Mouse (Mus musculus) adrenal gland, adult 2 months (tissue): Measurements from ENCODE around the gene Hip1. TPM values are rescaled to one million over a fixed set of nuclear protein-coding genes. Genes with fewer than 3 reads are reported as not detected.
"Not testable (repeated sequence)": the region's sequence is repeated elsewhere in the genome, so short reads cannot be mapped to it uniquely, and the experiment has no call there.

ENCODE experiments used
- DNase-seq: peaks from one replicate; pipeline ENCODE4 v3.0.0; 2021
- polyA plus RNA-seq: library from polyadenylated mRNA; depleted of rRNA; stranded (reverse); fragments of >200 nt; gene quantifications from 2 replicates; pipeline ENCODE4 v1.2.3, GENCODE M21; 2012
- total RNA-seq, 2 experiments: library from RNA; stranded (reverse); gene quantifications; 2 replicates each; pipeline ENCODE4 v1.2.3; 2021

Hip1 gene
- total and polyA plus RNA-seq, 3 experiments = 17.2 to 26.7 (median 20.5) TPM

- DNase-seq = no peak
Observed at GRCm38 (mm10) chr5:135492126-135492525, 52.8 kb downstream of the Hip1 start.

DNA sequence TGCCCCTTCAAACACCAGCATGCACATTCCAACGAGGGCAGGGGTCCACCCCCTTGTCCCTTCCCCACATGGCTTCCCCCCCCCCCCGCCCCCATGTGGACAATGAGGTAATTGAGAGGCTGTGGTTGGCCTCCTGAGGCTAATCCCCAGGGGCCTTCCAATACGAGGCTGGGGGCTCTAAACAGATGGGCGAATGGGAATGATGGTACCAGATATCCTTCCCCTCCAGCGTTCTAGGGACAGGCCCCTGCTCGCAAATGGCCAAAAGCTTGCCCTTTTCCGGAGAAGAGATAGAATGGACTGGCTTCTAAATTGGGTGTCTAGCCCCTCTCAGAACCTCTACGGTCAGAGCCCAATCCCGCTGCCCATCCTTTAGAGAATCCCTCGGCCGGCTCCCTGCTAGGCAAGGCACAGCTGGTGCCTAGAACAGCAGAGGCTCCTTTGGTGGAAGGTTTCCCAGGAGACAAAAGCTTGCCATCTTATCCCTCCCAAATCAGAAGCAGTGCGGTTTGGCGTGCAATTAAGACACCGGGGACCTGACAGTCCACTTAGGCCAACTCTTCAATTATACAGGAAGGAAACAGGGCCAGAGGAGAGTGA is 55.1 kb downstream of the Hip1 start:
- no peak for DNase-seq

DNA sequence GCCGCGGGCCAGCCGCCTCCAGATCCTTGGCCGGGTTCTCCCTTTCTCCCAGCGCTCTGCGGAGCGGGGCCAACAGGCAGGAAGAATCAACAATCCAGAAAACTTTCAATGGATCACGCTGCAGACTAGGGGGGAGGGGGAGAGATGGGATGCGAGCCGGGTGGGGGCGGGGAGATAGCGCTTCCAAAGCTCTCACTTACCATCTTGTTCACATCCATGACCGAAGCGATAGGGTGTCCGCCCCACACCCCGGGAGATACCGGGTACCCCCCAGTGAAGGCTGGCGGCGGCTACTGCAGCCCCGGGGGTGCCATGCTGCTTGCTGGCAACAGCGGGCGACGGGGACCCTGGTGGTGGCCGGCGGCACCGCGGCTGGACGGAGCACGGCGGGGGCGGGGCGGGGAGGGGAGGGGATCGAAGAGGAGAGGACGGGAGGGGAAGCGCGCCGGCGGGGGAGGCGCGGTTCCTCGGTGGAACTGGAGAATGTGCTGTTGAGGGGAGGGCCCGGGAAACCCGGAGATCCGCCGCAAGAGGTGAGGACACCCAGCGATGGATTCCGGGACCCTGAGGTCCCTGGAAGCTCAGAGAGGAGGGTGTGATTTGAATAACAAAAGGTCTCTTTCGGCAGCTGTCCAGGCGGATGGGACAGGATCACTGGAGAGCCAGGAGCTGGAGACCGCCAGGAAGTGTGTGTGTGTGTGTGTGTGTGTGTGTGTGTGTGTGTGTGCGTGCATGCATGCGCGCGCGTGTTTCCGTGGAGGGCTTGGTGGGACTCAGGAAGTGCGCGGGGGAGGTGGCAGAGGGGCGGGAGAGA is 55.8 kb downstream of the Hip1 start:
- peak; percentile 80 for DNase-seq

DNA sequence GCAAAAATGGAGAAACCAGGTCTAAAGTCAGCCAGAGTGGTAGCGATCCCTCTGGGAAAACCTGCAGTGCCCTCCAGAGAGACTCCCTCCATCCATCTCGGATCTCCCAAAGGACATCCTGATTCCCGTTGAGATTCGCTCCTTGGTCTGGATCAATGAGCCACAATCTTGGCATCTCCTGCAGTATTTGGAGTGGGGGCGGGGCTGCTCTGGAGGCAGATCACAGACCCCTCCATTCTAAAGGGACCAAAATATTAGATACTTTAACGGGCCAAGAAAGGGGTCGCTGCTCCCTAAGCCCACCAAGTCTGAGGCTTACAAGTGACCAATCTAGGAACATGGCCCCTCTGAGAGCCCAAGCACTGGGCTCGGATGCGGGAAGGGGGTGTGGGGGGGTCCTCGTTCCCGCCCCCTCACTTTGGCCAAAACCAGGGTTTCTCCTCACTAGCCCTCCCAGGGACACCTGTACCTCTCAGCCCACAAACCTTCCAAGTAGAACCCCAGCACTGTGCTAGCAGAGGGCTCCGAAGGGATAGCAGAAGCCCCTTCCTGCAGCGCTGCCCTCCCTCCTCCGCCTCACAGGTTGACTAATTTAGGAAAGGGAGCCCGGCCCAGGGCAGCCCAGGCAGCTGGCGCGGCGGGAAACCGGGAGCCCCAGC is 56.6 kb downstream of the Hip1 start:
- no peak for DNase-seq

DNA sequence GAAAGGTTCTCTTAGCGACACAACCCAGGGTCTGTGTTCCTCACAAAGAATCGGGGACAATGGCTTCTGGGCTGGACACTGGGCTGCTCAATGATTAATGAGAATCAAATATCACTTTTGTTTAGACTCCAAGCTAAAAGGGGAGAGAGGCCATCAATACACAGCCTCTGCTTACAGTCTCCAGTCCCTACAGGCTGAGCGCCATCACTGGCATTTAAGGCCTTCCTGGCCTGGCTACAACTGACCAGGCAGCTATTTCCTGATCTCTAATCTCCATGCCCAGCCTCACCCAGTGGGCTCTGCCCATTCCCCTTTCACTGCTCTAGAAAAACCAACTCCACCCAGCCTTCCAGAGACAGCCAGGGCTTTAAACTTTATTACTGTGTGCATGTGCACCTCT is 59.6 kb downstream of the Hip1 start:
- DNase-seq = no peak

DNA sequence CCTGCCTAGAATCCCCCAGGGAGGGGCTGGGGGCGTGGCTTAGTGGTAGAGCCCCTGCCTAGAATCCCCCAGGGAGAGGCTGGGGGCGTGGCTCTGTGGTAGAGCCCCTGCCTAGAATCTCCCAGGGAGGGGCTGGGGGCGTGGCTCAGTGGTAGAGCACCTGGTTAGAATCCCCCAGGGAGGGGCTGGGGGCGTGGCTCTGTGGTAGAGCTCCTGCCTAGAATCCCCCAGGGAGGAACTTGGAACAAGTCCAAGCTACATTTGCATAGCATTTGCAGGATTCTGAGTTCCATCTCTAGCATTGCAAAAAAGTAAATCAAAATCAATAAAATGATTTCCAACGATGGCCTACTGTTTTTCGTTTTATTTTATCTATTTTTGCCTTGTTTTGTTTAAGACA is 61.1 kb downstream of the Hip1 start:
- DNase-seq = not testable (repeated sequence)

GRCm38 (mm10) chr5:135478877-135479600 is 65.9 kb downstream of the Hip1 start:
- no peak for DNase-seq

- DNase-seq = no peak
Observed at GRCm38 (mm10) chr5:135476199-135476598, 68.7 kb downstream of the Hip1 start.

- DNase-seq = peak; percentile 21
Observed at GRCm38 (mm10) chr5:135472405-135472804, 72.5 kb downstream of the Hip1 start.

DNA sequence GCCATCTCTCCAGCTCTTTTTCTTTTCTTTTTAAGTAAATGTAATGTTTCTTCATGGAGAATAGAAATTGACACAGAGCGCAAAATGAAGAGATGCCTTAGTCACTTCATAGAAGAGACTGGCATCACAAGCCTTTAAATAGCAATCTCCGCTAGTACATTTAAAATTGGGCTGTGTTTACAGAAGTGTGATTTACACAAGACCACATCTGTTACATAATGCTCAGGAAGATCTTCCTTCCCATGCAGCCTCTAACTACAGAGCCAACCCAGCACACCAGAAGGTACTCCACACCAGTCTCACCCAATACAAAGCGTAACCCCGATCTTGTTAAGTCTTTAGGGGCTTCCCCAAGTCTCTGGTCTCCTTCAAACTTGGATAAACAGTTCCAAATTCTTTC is 73.2 kb downstream of the Hip1 start:
- no peak for DNase-seq

- DNase-seq = no peak
Observed at GRCm38 (mm10) chr5:135468280-135468679, 76.6 kb downstream of the Hip1 start.

DNA sequence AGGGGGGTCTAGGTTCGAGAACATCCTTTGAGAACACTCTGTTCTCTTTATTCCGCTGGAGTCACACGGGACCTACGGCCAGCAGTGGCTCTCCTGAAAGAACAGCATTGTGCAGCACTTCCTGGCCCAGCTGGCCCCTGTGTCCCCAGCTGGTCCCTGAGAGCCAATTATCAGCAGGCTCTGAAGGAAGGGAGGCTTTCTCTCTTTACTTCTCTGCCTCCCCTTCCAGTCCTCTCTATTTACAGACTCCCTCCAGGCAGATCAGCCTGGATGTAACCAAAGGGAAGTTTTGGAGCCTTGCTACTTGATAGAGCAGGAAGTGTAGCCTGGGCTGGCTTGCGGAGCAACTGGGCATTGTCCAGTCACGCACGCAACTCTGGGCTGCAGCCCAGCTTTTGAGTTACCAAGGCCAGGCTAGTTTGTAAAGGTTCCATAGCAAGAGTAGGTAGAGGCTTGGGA is 79.1 kb downstream of the Hip1 start:
- peak; percentile 10 for DNase-seq

GRCm38 (mm10) chr5:135463380-135463779 is 81.5 kb downstream of the Hip1 start:
- DNase-seq = no peak

- no peak for DNase-seq
Observed at GRCm38 (mm10) chr5:135460833-135461173, 84.1 kb downstream of the Hip1 start.

DNA sequence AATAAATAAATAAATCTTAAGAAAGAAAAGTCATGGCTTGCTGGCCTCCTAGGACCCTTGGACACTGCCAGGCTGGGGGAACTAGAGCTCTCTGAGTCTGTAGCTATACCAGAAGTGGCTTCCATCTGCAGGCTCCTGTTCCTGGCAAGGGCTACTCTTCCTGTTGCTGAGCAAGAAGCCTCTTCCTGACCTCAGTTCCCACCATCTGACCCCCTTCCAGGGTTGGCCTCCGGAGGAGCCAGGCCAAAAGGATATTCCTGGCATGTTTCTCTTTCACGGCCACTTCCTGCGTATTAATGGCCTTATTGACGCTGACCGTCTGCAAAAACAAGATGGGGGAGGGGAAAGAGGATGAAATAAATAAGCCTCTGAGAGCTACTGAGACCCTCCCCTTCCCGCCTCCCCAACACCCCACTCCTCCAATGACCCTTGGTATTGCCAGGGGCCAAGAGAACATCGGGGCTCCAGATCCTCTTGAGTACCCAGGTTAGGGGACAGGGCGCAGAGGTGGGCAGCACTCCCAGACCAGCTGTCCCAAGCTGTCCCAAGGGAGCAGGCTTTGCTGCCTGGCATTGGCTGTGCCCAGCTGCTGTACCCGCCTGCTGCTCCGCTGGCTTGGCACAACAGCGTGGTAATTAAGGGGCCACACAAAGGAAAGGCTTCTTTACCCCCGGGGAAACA is 84.6 kb downstream of the Hip1 start:
- peak; percentile 69 for DNase-seq

GRCm38 (mm10) chr5:135459486-135459885 is 85.4 kb downstream of the Hip1 start:
- DNase-seq = peak; percentile 31

DNA sequence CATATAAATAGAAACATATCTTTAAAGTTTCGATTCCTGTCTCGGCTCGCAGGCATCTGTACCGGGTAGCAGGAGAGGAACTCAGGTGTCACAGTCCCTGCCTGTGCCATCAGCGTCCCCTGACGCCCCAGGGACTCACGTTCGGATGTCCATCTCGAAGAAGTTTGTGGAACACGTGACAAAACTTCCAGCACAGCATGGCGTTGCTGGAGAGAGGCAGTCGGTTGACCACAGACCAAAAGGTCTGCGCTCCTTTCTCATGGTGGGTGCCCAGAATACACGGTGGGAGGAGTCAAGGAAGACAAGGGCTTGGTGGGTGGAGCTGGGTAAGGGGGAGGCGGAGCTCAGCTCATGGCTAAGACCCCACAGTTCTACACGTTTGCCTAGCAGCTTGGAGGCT is 87.0 kb downstream of the Hip1 start:
- DNase-seq = no peak

GRCm38 (mm10) chr5:135456515-135456914 is 88.4 kb downstream of the Hip1 start:
- DNase-seq = no peak

DNA sequence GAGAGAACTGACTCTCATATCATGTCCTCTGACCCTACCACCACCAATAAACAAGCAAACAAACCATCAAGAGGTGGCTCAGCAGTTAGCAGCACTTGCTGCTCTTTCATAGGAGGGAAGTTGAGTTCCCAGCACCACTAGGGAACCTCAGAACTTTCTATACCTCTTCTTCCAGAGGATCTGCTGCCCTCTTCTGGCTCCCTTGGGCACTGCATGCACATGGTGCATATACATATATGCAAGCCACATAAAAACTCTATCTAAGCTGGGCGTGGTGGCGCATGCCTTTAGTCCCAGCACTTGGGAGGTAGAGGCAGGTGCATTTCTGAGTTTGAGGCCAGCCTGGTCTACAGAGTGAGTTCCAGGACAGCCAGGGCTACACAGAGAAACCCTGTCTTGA is 90.7 kb downstream of the Hip1 start:
- DNase-seq = no peak

GRCm38 (mm10) chr5:135451559-135451958 is 93.4 kb downstream of the Hip1 start:
- not testable (repeated sequence) for DNase-seq

- DNase-seq = no peak
Observed at GRCm38 (mm10) chr5:135451100-135451499, 93.8 kb downstream of the Hip1 start.

GRCm38 (mm10) chr5:135445755-135446154 is 99.2 kb downstream of the Hip1 start:
- peak; percentile 14 for DNase-seq
